ENCODE assay signal across 15 mouse cellular contexts in genomic region chr6:136042375-136042774, GRCm38 (mm10).
DNase-seq lines count a peak whose midpoint lies in the region; ATAC-seq and TF ChIP-seq lines count a peak whose summit lies in the region.
"Had no signal": no experiment of that assay in that cellular context is flagged by ENCODE, and none has a peak within 500 bp of the region (broad histone marks: within the 10 kb centered on the region; RNA-seq: fewer than 3 reads in every experiment).

No protein-coding gene starts in this region.

- H3K4me3 ChIP-seq in forebrain, postnatal 0 days (ENCODE audit: low read depth, low read length): no peak overlapping the region
- no peak overlapping the region for H3K4me3 ChIP-seq in forebrain, embryonic 11.5 days (ENCODE audit: low read depth, low read length)
- H3K4me3 ChIP-seq in left cerebral cortex, adult 2 months: no peak overlapping the region
- H3K4me3 ChIP-seq in cortical plate, adult 2 months (ENCODE audit: insufficient read depth, low read length): no peak overlapping the region
- H3K4me3 ChIP-seq: embryonic facial prominence, embryonic 15.5 days; forebrain, embryonic 12.5 days; hindbrain, embryonic 12.5 days; stomach, embryonic 15.5 days had no signal

- H3K27me3 ChIP-seq in forebrain, postnatal 0 days (ENCODE audit: insufficient read depth, low read length): no peaks in the 10 kb centered on the region
- H3K27me3 ChIP-seq in forebrain, embryonic 11.5 days (ENCODE audit: control insufficient read depth, insufficient read depth, low read length): no peaks in the 10 kb centered on the region
- H3K27me3 ChIP-seq: embryonic facial prominence, embryonic 15.5 days; forebrain, embryonic 12.5 days; hindbrain, embryonic 12.5 days; stomach, embryonic 15.5 days had no signal

- H3K36me3 ChIP-seq in forebrain, postnatal 0 days (ENCODE audit: insufficient read depth): peaks cover 15% of the 10 kb centered on the region
- no peaks in the 10 kb centered on the region for H3K36me3 ChIP-seq in forebrain, embryonic 11.5 days (ENCODE audit: control insufficient read depth, insufficient read depth, low read length)
- H3K36me3 ChIP-seq: embryonic facial prominence, embryonic 15.5 days; forebrain, embryonic 12.5 days; hindbrain, embryonic 12.5 days; stomach, embryonic 15.5 days had no signal

- ATAC-seq in forebrain, postnatal 0 days: no peak
- no peak for ATAC-seq in forebrain, embryonic 11.5 days (replicated peaks; ENCODE audit: low FRiP score)
- ATAC-seq in megakaryocyte, adult 5-6 weeks (ENCODE audit: poor library complexity, severe bottlenecking): no peak

- H3K9ac ChIP-seq in forebrain, postnatal 0 days: no peak overlapping the region
- no peak overlapping the region for H3K9ac ChIP-seq in forebrain, embryonic 11.5 days (ENCODE audit: low read length)
- H3K9ac ChIP-seq: embryonic facial prominence, embryonic 15.5 days; forebrain, embryonic 12.5 days; hindbrain, embryonic 12.5 days; stomach, embryonic 15.5 days had no signal

- no peaks in the 10 kb centered on the region for H3K9me3 ChIP-seq in forebrain, postnatal 0 days (ENCODE audit: low read length)
- H3K9me3 ChIP-seq in forebrain, embryonic 11.5 days (ENCODE audit: control insufficient read depth, low read length): no peaks in the 10 kb centered on the region
- H3K9me3 ChIP-seq: embryonic facial prominence, embryonic 15.5 days; forebrain, embryonic 12.5 days; hindbrain, embryonic 12.5 days; stomach, embryonic 15.5 days had no signal

- no peak for DNase-seq in forebrain, postnatal 0 days
- DNase-seq in forebrain, embryonic 11.5 days (ENCODE audit: low spot score): no peak
- DNase-seq in left cerebral cortex, adult 2 months (ENCODE audit: extremely low spot score in 1 of 2, low spot score in 2 of 2): no peak
- no peak for DNase-seq in left cerebral cortex, adult 8-10 months (ENCODE audit: low spot score in 2 of 2)
- peak; percentile 31 for DNase-seq in ES-CJ7 (ENCODE audit: low read depth, low spot score)
- no peak for DNase-seq in spleen, postnatal 36 days (ENCODE audit: low spot score in 2 of 2)
- DNase-seq: cerebellum, adult 18-20 months; kidney, adult 11 months; thymus, postnatal 4 days had no signal

- no peak overlapping the region for H3K4me2 ChIP-seq in forebrain, postnatal 0 days (ENCODE audit: low read depth)
- no peak overlapping the region for H3K4me2 ChIP-seq in forebrain, embryonic 11.5 days (ENCODE audit: low read depth, low read length, severe bottlenecking)
- H3K4me2 ChIP-seq: embryonic facial prominence, embryonic 15.5 days; forebrain, embryonic 12.5 days; hindbrain, embryonic 12.5 days; stomach, embryonic 15.5 days had no signal

- intact Hi-C loops in left cerebral cortex, adult 2 months (cut with DNase I): loop anchor here (10.0 kb wide), 1 partner anchor 122 kb away; no protein-coding TSS in a partner anchor

- TF ChIP-seq CTCF in forebrain, postnatal 0 days (IDR thresholded peaks at IDR 0.05; ENCODE audit: low read depth): 0 out of 2 replicates have a peak, but pooled peaks have one; percentile 25
- TF ChIP-seq CTCF in left cerebral cortex, adult 2 months (IDR thresholded peaks at IDR 0.05): peak; percentile 31
- TF ChIP-seq CTCF in cortical plate, adult 2 months (IDR thresholded peaks at IDR 0.05; ENCODE audit: extremely low read depth, insufficient read depth, low read length): peak; percentile 20; the same call in 1 of the 2 replicates

- no peaks in the 10 kb centered on the region for H3K4me1 ChIP-seq in forebrain, postnatal 0 days (ENCODE audit: insufficient read depth)
- H3K4me1 ChIP-seq in forebrain, embryonic 11.5 days (replicated peaks; ENCODE audit: control insufficient read depth, insufficient read depth, low read length): no peaks in the 10 kb centered on the region
- peaks cover 23% of the 10 kb centered on the region for H3K4me1 ChIP-seq in cortical plate, adult 2 months (ENCODE audit: control insufficient read depth, insufficient read depth, low read length)
- H3K4me1 ChIP-seq: embryonic facial prominence, embryonic 15.5 days; forebrain, embryonic 12.5 days; hindbrain, embryonic 12.5 days; stomach, embryonic 15.5 days had no signal

- no peak for TF ChIP-seq POLR2A in cortical plate, adult 2 months (IDR thresholded peaks at IDR 0.05; ENCODE audit: extremely low read depth, insufficient read depth, low read length)

- no peak overlapping the region for H3K27ac ChIP-seq in forebrain, postnatal 0 days (ENCODE audit: low read depth, low read length)
- no peak overlapping the region for H3K27ac ChIP-seq in forebrain, embryonic 11.5 days (ENCODE audit: low read depth, low read length)
- no peak overlapping the region for H3K27ac ChIP-seq in left cerebral cortex, adult 2 months
- H3K27ac ChIP-seq in cortical plate, adult 2 months (ENCODE audit: insufficient read depth, low read length): no peak overlapping the region
- H3K27ac ChIP-seq: embryonic facial prominence, embryonic 15.5 days; forebrain, embryonic 12.5 days; hindbrain, embryonic 12.5 days; stomach, embryonic 15.5 days had no signal

- WGBS in forebrain, postnatal 0 days: 80% methylated on average over 3 of the region's 3 CpGs
- WGBS in forebrain, embryonic 11.5 days: 86% methylated on average over 3 of the region's 3 CpGs
